Mouse (Mus musculus) brain, embryonic 14.5 days (tissue): ENCODE measurements around the gene Pde4d. TPM values are rescaled to one million over a fixed set of nuclear protein-coding genes. Genes with fewer than 3 reads are reported as not detected.

Experiments used
- DNase-seq: peaks from one replicate; pipeline ENCODE4 v3.0.0-alpha.2; 2011; ENCODE audit warnings: low read depth
- CTCF ChIP-seq: fragments of 200-500 bp; IDR thresholded peaks from 2 replicates; pipeline ENCODE4 v1.5.1; 2012; ENCODE audit warnings: inconsistent platforms, mild to moderate bottlenecking, moderate library complexity, borderline replicate concordance; ENCODE audit not compliant: insufficient read depth, insufficient read length; ENCODE audit errors: extremely low read depth
- POLR2A ChIP-seq: fragments of 200-500 bp; IDR thresholded peaks from 2 replicates; pipeline ENCODE4 v1.6.1; 2012; ENCODE audit warnings: mild to moderate bottlenecking, inconsistent platforms, borderline replicate concordance; ENCODE audit not compliant: poor library complexity, insufficient read depth, insufficient read length, severe bottlenecking; ENCODE audit errors: extremely low read depth
- polyA plus RNA-seq: library from polyadenylated mRNA; depleted of rRNA; stranded (reverse); fragments of >200 nt; gene quantifications from 2 replicates; pipeline ENCODE4 v1.2.3, GENCODE M21; 2012

Pde4d gene
- polyA plus RNA-seq, 1 experiment = 34.9 TPM

GRCm38 (mm10) chr13:109806193-109806966 lies 1356.6 kb downstream of the Pde4d start:
- TF ChIP-seq CTCF (no peak), POLR2A (no peak)
- DNase-seq = no peak

- TF ChIP-seq POLR2A (no peak), CTCF (no peak)
- DNase-seq = no peak
Measured at GRCm38 (mm10) chr13:109807036-109807435, 1357.3 kb downstream of the Pde4d start.

GRCm38 (mm10) chr13:109807446-109807845 lies 1357.7 kb downstream of the Pde4d start:
- TF ChIP-seq CTCF = no peak
- no peak for TF ChIP-seq POLR2A
- DNase-seq = no peak

GRCm38 (mm10) chr13:109808039-109808438 lies 1358.3 kb downstream of the Pde4d start:
- no peak for DNase-seq
- TF ChIP-seq CTCF = no peak
- TF ChIP-seq POLR2A = no peak

GRCm38 (mm10) chr13:109808946-109809345 lies 1359.2 kb downstream of the Pde4d start:
- no peak for DNase-seq
- no peak for TF ChIP-seq CTCF
- no peak for TF ChIP-seq POLR2A

GRCm38 (mm10) chr13:109809646-109810045 lies 1359.9 kb downstream of the Pde4d start:
- no peak for TF ChIP-seq CTCF
- no peak for TF ChIP-seq POLR2A
- no peak for DNase-seq

- DNase-seq = no peak
- TF ChIP-seq CTCF (no peak), POLR2A (no peak)
Measured at GRCm38 (mm10) chr13:109813924-109814323, 1364.2 kb downstream of the Pde4d start.

GRCm38 (mm10) chr13:109819071-109819470 lies 1369.3 kb downstream of the Pde4d start:
- TF ChIP-seq CTCF (no peak), POLR2A (no peak)
- DNase-seq = no peak

- DNase-seq = no peak
Measured at GRCm38 (mm10) chr13:109820141-109820540, 1370.4 kb downstream of the Pde4d start.

GRCm38 (mm10) chr13:109820866-109821265 lies 1371.1 kb downstream of the Pde4d start:
- DNase-seq = no peak
- no peak for TF ChIP-seq POLR2A
- TF ChIP-seq CTCF = no peak

More at GRCm38 (mm10) chr13:109820141-109820540, 1370.4 kb downstream of the Pde4d start:
- TF ChIP-seq CTCF (no peak), POLR2A (no peak)

GRCm38 (mm10) chr13:109821725-109822412 lies 1372.1 kb downstream of the Pde4d start:
- TF ChIP-seq CTCF = no peak
- TF ChIP-seq POLR2A = no peak

GRCm38 (mm10) chr13:109822413-109823298 lies 1372.9 kb downstream of the Pde4d start:
- peak; percentile 99 for DNase-seq
- TF ChIP-seq CTCF (no peak), POLR2A (0 out of 2 replicates have a peak, but pooled peaks have one; percentile 29)

More at GRCm38 (mm10) chr13:109821725-109822412, 1372.1 kb downstream of the Pde4d start:
- no peak for DNase-seq
